Mouse (Mus musculus): ENCODE measurements around the gene Itgb7.

DNA sequence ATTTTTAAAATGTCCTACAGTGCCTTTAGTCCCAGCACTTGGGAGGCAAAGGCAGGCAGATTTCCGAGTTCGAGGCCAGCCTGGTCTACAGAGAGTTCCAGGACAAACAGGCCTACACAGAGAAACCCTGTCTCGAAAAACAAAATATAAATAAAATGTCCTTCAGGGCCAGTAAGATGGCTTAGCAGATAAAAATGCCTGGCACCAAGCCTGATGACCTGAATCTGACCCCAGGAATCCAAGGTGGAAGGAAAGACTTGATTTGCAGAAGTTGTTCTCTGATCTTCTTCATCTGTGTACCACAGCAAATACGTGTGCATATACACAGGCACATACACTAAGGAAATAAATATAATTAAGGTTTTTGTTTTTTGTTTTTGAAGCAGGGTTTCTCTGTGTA is 36.4 kb downstream of the Itgb7 start:
- TF ChIP-seq CTCF (IDR thresholded peaks at IDR 0.05; ENCODE audit: low read depth, low read length): no peak
- no peak for TF ChIP-seq TAL1 (conservative IDR thresholded peaks at IDR 0.05; ENCODE audit: low read depth, low read length)
- TF ChIP-seq GATA1 (IDR thresholded peaks at IDR 0.05; ENCODE audit: borderline replicate concordance, low read length): no peak
